Mouse (Mus musculus) thymus, postnatal 0 days (tissue): ENCODE measurements around the gene Gm12355. TPM values are rescaled to one million over a fixed set of nuclear protein-coding genes. Genes with fewer than 3 reads are reported as not detected.

Experiments
- DNase-seq: peaks from one replicate; pipeline ENCODE4 v3.0.0-alpha.2; 2015; ENCODE audit warnings: low spot score
- polyA plus RNA-seq: library from polyadenylated mRNA; unstranded; fragments of >200 nt; fragmentation: Nextera tagmentation; extraction: Ambion mirVana; gene quantifications from 2 replicates; pipeline ENCODE4 v1.2.1, GENCODE M21; 2015

Gene Gm12355
- polyA plus RNA-seq, 1 experiment from 2014 or later: 0.78 TPM

- peak; percentile 50 for DNase-seq
Measured at GRCm38 (mm10) chr11:98603953-98604352, 21.5 kb downstream of the Gm12355 start.

GRCm38 (mm10) chr11:98602090-98602690, 23.3 kb downstream of the Gm12355 start:
- peak; percentile 55 for DNase-seq

- DNase-seq: no peak
Measured at GRCm38 (mm10) chr11:98599291-98599690, 26.2 kb downstream of the Gm12355 start.

- no peak for DNase-seq
Measured at GRCm38 (mm10) chr11:98598851-98599290, 26.6 kb downstream of the Gm12355 start.

GRCm38 (mm10) chr11:98597991-98598390, 27.5 kb downstream of the Gm12355 start, which contains the start of gene Lrrc3c:
Gene Lrrc3c (plus strand): TSS chr11:98598291.
- no peak for DNase-seq

- DNase-seq: peak; percentile 92
Measured at GRCm38 (mm10) chr11:98597363-98597762, 28.1 kb downstream of the Gm12355 start.

- no peak for DNase-seq
Measured at GRCm38 (mm10) chr11:98595955-98596354, 29.5 kb downstream of the Gm12355 start.

- no peak for DNase-seq
Measured at GRCm38 (mm10) chr11:98595473-98595872, 30.0 kb downstream of the Gm12355 start.

- DNase-seq: peak; percentile 58
Measured at GRCm38 (mm10) chr11:98595021-98595420, 30.4 kb downstream of the Gm12355 start.

GRCm38 (mm10) chr11:98590548-98591445, 34.7 kb downstream of the Gm12355 start:
- DNase-seq: no peak

GRCm38 (mm10) chr11:98589306-98589705, 36.2 kb downstream of the Gm12355 start:
- no peak for DNase-seq

GRCm38 (mm10) chr11:98588833-98589281, 36.6 kb downstream of the Gm12355 start:
- DNase-seq: no peak

GRCm38 (mm10) chr11:98587684-98588546, 37.5 kb downstream of the Gm12355 start:
- DNase-seq: peak; percentile 58

GRCm38 (mm10) chr11:98586892-98587563, 38.4 kb downstream of the Gm12355 start, which contains the start of gene Ormdl3:
Gene Ormdl3 (minus strand): TSS chr11:98587368.
- peak; percentile 96 for DNase-seq

GRCm38 (mm10) chr11:98586087-98586891, 39.2 kb downstream of the Gm12355 start:
- no peak for DNase-seq

GRCm38 (mm10) chr11:98584629-98585177, 40.8 kb downstream of the Gm12355 start:
- no peak for DNase-seq

- DNase-seq: no peak
Measured at GRCm38 (mm10) chr11:98584146-98584545, 41.3 kb downstream of the Gm12355 start.

GRCm38 (mm10) chr11:98583571-98583970, 41.9 kb downstream of the Gm12355 start:
- peak; percentile 41 for DNase-seq

GRCm38 (mm10) chr11:98583265-98583552, 42.3 kb downstream of the Gm12355 start:
- no peak for DNase-seq
